Mouse (Mus musculus): Measurements from ENCODE around the gene Hoxc5. TPM values are rescaled to one million over a fixed set of nuclear protein-coding genes. Genes with fewer than 3 reads are reported as not detected.

Gene Hoxc5
- polyA plus RNA-seq, 1 experiment from 2014 or later = 4.8 TPM

DNA sequence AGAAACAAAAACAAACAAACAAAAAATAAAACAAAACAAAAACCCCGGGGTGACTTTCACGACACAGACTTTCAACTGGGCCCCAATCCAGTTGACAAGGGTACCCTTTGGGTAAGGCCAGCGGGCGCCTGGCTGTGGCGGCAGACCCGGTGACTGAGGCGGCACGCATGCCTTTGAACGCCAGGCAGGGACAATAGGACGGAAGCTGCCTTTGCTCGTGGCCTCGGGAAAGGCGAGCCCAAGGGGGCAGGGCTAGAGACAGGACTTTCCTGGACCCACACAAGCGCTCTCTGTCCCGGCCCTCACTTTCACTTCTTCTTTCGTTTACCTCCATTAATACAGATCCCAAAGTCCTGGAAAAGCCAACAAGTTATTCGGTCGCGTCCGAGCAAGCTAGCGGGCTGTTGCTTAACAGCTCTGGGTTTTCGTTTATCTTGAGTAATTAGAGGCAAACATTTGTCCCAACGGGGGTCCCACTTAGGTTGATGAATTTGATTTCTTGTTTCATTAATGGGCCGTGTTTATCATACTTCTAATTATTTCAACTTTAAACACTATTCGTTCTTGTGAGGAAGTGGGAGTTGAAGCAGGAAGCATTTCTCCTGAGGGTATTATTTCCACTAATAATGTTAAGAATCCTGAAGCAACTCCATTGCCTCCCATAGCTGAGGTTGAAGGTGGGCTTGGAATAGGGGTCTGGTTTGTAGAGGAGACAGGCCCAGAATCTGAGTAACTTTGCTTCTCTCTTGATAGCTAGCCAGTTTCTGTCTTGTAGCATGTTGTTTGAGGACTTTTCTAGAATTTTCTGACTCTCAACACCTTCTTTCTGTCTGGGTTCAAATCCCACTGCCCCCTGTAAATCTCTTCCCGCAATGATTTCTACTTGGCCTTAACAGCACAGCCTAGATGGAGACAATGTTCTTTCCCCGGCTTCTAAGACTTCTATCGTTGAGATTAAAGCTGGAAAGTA is 3.3 kb upstream of the Hoxc5 start:
- H3K9me3 ChIP-seq (replicated peaks) = no peaks in the 10 kb centered on the region
- peak overlapping the region; percentile 77 for H3K4me2 ChIP-seq
- H3K36me3 ChIP-seq = no peaks in the 10 kb centered on the region
- 0 out of 2 replicates have a peak, but pooled peaks have one; percentile 38 for ATAC-seq (replicated peaks; ENCODE audit: low FRiP score)
- H3K27me3 ChIP-seq = peaks cover 66% of the 10 kb centered on the region
- H3K4me1 ChIP-seq = peaks cover 55% of the 10 kb centered on the region
- peak overlapping the region; percentile 92 for H3K27ac ChIP-seq
- peak overlapping the region; percentile 65 for H3K4me3 ChIP-seq (replicated peaks)
- H3K9ac ChIP-seq = peak overlapping the region; percentile 63
- WGBS = 2% methylated on average over 28 of the region's 28 CpGs

DNA sequence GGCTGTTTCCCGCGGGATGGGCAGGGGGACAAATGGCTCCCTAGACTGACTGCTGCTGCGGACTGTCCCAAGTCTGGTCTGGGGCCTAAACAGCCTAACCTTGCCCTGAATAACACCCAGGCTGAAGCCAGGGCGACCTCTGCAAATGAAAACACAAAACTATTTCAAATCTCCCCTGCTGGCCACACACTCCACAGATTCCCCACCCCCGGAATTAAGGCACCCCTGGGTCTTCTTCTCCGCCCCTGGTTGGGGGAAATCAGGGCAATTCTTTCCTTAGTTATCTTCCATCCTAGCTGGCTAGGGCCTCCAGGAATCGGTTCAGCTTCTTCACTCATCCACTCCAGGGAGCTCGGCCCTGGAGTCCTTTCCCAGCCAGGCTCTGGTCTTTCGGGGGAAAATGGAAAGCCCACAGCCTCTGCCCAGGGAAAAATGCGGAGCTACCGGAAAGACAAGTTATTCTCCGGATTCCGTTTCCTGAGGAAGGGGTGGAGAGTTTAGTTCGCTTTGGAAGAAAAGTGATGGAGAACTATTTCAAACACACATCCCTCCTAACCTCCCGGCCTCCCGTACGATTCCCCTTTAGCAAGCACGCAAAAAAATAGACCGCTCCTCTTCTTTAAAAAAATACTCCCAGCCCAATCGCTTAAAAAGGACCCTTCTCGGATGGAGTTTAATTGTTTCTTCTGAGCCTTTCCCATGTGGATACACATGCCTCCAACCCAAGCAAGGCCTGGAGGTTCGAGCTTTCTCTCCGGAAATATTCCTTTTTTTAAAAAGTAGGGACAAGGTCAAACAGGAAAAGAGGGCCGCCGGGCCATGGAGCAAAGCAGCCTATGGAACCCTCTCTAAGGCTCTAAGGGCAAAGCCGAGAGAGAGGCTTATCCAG is 2.0 kb upstream of the Hoxc5 start:
- peak overlapping the region; percentile 63 for H3K9ac ChIP-seq
- no peaks in the 10 kb centered on the region for H3K36me3 ChIP-seq
- 5% methylated on average over 26 of the region's 26 CpGs for WGBS
- H3K27me3 ChIP-seq = peaks cover 64% of the 10 kb centered on the region
- peak overlapping the region; percentile 92 for H3K27ac ChIP-seq
- H3K4me3 ChIP-seq (replicated peaks) = peak overlapping the region; percentile 65
- peak overlapping the region; percentile 77 for H3K4me2 ChIP-seq
- H3K4me1 ChIP-seq = peaks cover 55% of the 10 kb centered on the region
- no peak for ATAC-seq (replicated peaks; ENCODE audit: low FRiP score)
- H3K9me3 ChIP-seq (replicated peaks) = no peaks in the 10 kb centered on the region

DNA sequence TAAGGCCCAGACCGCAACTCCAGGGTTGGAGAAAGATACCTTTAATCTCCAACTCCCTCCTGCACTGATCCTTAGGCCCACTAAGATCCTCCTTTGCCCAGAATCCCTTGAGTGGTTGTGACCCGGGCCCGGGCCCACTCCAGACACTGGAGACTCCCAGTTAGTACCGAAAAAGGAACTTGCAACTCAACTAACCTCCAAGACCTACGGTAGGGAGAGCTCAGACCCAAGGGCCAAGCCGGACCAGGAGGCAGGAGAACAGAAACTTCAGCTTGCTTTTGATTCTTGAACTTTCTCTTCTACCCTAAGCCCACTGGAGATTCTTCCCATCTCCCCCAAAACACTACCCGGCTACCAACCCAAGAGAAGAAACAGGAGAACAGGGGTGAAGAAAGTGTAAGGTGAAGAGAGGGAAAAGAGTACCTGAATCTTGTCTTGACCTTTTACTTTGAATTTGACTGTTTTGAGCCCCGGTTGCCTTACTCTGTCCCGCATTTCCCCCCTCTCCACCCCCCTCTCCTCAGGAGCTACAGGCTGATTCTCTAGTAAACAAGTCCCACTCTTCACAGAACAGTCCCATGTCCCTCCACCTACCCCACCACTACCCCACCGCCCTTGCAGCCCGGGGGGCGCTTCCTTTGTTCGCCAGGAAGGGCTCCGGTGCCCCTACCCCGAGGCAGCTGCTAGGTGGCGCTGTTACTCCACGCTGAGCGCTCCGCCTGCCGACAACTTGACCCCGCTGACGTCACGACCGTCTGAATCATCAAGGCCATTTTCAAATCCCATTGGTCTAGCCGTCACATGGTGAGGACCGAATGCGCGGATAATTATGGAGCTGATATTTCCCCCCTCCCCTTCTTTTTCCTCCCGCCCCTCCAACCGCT is 1.1 kb upstream of the Hoxc5 start:
- no peaks in the 10 kb centered on the region for H3K9me3 ChIP-seq (replicated peaks)
- peak overlapping the region; percentile 65 for H3K4me3 ChIP-seq (replicated peaks)
- H3K4me2 ChIP-seq = peak overlapping the region; percentile 77
- peak; percentile 84 for ATAC-seq (replicated peaks; ENCODE audit: low FRiP score)
- WGBS = 2% methylated on average over 29 of the region's 30 CpGs
- H3K27me3 ChIP-seq = peaks cover 67% of the 10 kb centered on the region
- H3K36me3 ChIP-seq = no peaks in the 10 kb centered on the region
- peak overlapping the region; percentile 92 for H3K27ac ChIP-seq
- peaks cover 56% of the 10 kb centered on the region for H3K4me1 ChIP-seq
- peak overlapping the region; percentile 78 for H3K9ac ChIP-seq

DNA sequence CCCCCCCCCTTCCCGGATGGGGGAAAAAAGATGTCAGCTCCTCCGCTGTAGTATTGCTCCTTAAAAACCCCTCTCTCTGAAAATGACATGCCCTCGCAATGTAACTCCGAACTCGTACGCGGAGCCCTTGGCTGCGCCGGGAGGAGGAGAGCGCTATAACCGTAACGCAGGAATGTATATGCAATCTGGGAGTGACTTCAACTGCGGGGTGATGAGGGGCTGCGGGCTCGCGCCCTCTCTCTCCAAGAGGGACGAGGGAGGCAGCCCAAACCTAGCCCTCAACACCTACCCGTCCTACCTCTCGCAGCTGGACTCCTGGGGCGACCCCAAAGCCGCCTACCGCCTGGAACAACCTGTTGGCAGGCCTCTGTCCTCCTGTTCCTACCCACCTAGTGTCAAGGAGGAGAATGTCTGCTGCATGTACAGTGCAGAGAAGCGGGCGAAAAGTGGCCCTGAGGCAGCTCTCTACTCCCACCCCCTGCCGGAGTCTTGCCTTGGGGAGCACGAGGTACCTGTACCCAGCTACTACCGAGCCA is 399 bp upstream of the Hoxc5 start, which contains the start of gene Hoxc10:
Hoxc10 (plus strand) TSS at position 21 of the 536 bp plus-strand sequence.
- peaks cover 56% of the 10 kb centered on the region for H3K4me1 ChIP-seq
- under 1% methylated on average over 27 of the region's 27 CpGs for WGBS
- peaks cover 67% of the 10 kb centered on the region for H3K27me3 ChIP-seq
- H3K36me3 ChIP-seq = no peaks in the 10 kb centered on the region
- peak; percentile 40 for ATAC-seq (replicated peaks; ENCODE audit: low FRiP score)
- no peaks in the 10 kb centered on the region for H3K9me3 ChIP-seq (replicated peaks)
- peak within 1 kb of the TSS; percentile 78 for H3K9ac ChIP-seq
- H3K27ac ChIP-seq = peak within 1 kb of the TSS; percentile 92
- H3K4me3 ChIP-seq (replicated peaks) = peak within 1 kb of the TSS; percentile 65
- H3K4me2 ChIP-seq = peak within 1 kb of the TSS; percentile 77

DNA sequence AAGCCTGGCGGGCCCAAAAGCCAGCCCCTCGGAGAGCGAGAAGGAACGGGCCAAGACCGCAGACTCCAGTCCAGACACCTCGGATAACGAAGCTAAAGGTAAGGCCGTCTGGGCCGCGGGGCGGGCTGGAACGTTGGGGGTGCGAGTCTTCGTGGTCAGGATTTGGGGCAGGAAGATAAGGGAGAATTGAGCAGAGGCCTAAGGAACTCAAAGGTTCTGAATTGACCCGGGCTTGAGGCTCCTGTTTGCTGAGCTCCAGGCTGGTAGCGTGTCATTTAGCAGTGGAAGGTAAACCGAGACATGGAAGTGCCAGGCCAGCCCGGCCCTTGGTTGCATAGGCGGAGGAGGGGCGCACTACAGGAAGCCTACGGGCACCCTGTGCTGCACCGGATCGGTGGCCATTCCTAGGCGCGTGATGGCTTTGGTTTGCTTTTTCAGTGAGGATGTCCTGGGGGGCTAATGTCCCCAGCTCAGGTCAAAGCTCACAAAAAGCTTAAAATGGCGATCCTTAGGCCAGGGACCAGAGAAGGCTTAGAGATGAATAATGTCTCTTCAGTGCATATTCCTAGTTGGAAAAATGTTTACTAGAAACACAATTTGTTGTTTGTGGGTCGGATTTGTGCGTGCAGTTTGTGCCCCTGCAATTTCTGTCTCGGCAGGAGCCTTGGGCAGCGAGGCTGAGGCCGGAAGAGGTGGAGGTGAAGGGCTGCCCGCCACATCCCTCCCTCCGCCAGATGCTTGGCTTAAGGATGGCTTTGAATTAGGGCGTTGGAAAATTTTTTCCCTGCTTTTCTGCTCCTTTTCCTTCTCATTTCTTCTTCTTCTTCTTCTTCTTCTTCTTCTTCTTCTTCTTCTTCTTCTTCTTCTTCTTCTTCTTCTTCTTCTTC is 511 bp downstream of the Hoxc5 start:
- H3K4me2 ChIP-seq = peak overlapping the region; percentile 77
- H3K27me3 ChIP-seq = peaks cover 69% of the 10 kb centered on the region
- H3K27ac ChIP-seq = peak overlapping the region; percentile 92

DNA sequence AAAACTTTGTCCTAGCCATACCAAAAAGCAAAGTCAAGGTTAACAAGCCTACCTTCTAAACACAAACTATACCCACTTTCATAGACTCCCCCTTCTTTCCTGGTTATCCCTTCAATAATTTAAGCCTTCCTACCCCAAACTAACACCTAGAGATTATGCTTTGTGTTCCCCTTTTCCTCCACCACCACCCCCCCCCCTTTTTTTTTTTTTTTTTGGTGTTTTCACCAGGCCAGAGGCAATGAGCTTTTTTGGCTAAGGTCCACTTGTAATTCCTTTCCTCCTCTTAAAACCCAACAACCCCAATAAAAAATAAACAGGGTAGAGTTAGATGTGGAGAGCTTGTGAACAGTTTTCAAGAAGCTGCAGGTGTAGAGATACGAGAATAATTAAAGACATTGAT is 2.1 kb downstream of the Hoxc5 start:
- Histone ChIP-seq H3K27ac (peak overlapping the region; percentile 61), H3K4me2 (peak overlapping the region; percentile 77), H3K4me3 (replicated peaks) (peak overlapping the region; percentile 65), H3K27me3 (peaks cover 77% of the 10 kb centered on the region), H3K4me1 (peaks cover 67% of the 10 kb centered on the region), H3K36me3 (no peaks in the 10 kb centered on the region), H3K9me3 (replicated peaks) (no peaks in the 10 kb centered on the region), H3K9ac (peak overlapping the region; percentile 54)
- WGBS = 35% methylated on average over 1 of the region's 1 CpGs
- ATAC-seq (replicated peaks; ENCODE audit: low FRiP score) = no peak

More for the DNA sequence above, 511 bp downstream of the Hoxc5 start:
- no peak for ATAC-seq (replicated peaks; ENCODE audit: low FRiP score)
- Histone ChIP-seq H3K4me1 (peaks cover 64% of the 10 kb centered on the region), H3K9ac (peak overlapping the region; percentile 78), H3K4me3 (replicated peaks) (peak overlapping the region; percentile 65), H3K36me3 (no peaks in the 10 kb centered on the region), H3K9me3 (replicated peaks) (no peaks in the 10 kb centered on the region)
- WGBS = 3% methylated on average over 34 of the region's 34 CpGs

DNA sequence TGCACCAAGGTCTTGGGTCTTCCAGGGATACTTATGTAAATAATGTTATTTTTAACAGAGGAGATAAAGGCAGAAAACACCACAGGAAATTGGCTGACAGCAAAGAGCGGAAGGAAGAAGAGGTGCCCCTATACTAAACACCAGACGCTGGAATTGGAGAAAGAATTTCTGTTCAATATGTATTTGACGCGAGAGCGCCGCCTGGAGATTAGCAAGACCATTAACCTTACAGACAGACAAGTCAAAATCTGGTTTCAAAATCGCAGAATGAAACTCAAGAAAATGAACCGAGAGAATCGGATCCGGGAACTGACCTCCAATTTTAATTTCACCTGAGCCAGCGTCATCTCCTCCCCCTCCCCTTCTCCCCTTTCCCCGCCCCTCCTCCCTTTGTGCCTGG is 3.5 kb downstream of the Hoxc5 start:
- Histone ChIP-seq H3K9ac (peak overlapping the region; percentile 50), H3K4me3 (replicated peaks) (peak overlapping the region; percentile 65), H3K27ac (peak overlapping the region; percentile 86), H3K36me3 (no peaks in the 10 kb centered on the region), H3K4me1 (peaks cover 66% of the 10 kb centered on the region), H3K27me3 (peaks cover 78% of the 10 kb centered on the region), H3K4me2 (peak overlapping the region; percentile 77), H3K9me3 (replicated peaks) (no peaks in the 10 kb centered on the region)
- under 1% methylated on average over 12 of the region's 12 CpGs for WGBS
- no peak for ATAC-seq (replicated peaks; ENCODE audit: low FRiP score)

DNA sequence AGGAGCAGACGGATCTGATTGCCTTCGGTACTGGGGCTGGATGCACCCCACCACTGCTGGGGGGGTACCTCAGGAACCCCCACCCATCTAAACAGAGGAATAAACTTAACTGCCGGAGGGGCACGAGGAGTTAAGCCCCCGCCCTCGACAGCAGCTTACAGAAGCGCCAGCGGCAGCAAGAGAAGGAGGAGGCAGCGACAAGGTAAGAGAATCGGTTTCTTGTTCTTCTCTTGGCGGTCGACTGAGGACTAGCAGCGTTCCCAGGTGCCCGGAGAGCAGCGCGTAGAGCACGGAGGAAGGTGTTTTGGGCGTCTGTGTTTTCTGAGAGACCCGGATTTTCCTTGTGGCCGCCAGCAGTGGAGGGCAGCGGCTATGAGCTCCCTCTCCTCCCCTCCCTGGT is 5.0 kb downstream of the Hoxc5 start:
- ATAC-seq (replicated peaks; ENCODE audit: low FRiP score) = no peak
- Histone ChIP-seq H3K27ac (peak overlapping the region; percentile 86), H3K4me3 (replicated peaks) (peak overlapping the region; percentile 65), H3K27me3 (peaks cover 74% of the 10 kb centered on the region), H3K9ac (peak overlapping the region; percentile 50), H3K4me1 (peaks cover 68% of the 10 kb centered on the region), H3K4me2 (peak overlapping the region; percentile 77), H3K36me3 (no peaks in the 10 kb centered on the region), H3K9me3 (replicated peaks) (no peaks in the 10 kb centered on the region)
- WGBS = 2% methylated on average over 21 of the region's 21 CpGs

DNA sequence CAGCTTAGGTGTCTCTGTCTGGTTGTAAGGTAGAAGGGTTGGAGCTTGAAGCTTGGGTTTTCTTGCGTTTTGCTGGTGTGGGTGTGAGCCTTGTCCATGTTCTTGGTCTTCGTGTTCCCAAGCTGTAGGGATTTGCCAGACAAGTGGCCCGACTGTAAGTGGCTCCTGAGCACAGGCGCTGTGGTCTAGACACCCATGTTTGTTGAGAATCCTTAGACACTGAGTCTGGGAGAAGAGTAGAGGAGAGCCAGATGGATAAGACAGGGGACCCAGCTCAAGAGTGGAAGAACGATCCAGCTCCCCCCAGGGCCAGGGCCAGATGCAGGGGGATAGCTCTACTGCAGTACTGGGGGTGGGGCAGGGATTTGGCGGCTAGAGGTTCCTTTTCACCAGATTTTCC is 5.5 kb downstream of the Hoxc5 start:
- peaks cover 73% of the 10 kb centered on the region for H3K27me3 ChIP-seq
- peak overlapping the region; percentile 77 for H3K4me2 ChIP-seq
- peak overlapping the region; percentile 50 for H3K9ac ChIP-seq
- ATAC-seq (replicated peaks; ENCODE audit: low FRiP score) = no peak
- no peaks in the 10 kb centered on the region for H3K36me3 ChIP-seq
- 3% methylated on average over 6 of the region's 6 CpGs for WGBS
- peaks cover 72% of the 10 kb centered on the region for H3K4me1 ChIP-seq
- H3K4me3 ChIP-seq (replicated peaks) = peak overlapping the region; percentile 65
- H3K9me3 ChIP-seq (replicated peaks) = no peaks in the 10 kb centered on the region
- H3K27ac ChIP-seq = peak overlapping the region; percentile 86

DNA sequence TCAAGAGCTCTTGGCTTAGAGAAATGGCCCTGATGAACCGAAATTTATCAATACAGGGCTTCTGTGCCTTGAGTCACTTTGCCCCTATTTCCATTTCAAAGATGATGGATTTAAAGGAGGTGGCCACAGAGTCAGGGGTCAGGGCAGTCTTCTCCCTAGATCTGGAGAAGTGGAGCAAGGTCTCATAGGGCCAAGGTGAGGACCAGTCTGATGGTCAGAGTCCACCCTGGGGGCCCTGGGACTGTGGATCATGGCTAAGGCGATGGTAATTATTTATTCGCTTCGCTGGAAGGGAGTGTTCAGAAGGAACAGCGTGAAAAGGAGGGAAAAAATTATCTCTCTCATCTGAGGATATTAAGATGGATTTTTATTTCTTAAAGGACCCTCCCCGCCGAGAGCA is 7.8 kb downstream of the Hoxc5 start:
- ATAC-seq (replicated peaks; ENCODE audit: low FRiP score) = no peak
- no peaks in the 10 kb centered on the region for H3K9me3 ChIP-seq (replicated peaks)
- 11% methylated on average over 7 of the region's 7 CpGs for WGBS
- H3K36me3 ChIP-seq = no peaks in the 10 kb centered on the region
- peak overlapping the region; percentile 96 for H3K27ac ChIP-seq
- H3K4me2 ChIP-seq = peak overlapping the region; percentile 77
- H3K9ac ChIP-seq = peak overlapping the region; percentile 75
- peaks cover 84% of the 10 kb centered on the region for H3K4me1 ChIP-seq
- H3K27me3 ChIP-seq = peaks cover 81% of the 10 kb centered on the region
- H3K4me3 ChIP-seq (replicated peaks) = peak overlapping the region; percentile 65
